Mouse (Mus musculus) right cerebral cortex, postnatal 14 days (tissue): ENCODE measurements around the gene Batf2.
"Not testable (repeated sequence)": the region's sequence is repeated elsewhere in the genome, so short reads cannot be mapped to it uniquely, and the experiment has no call there.

ENCODE experiments used
- DNase-seq: peaks from one replicate; pipeline ENCODE4 v3.0.0; 2022

The Batf2 gene

GRCm38 (mm10) chr19:6140678-6141393, at the start of gene Batf2:
Batf2 (plus strand) TSS chr19:6140983.
- DNase-seq: peak; percentile 93

- DNase-seq: no peak
Observed at GRCm38 (mm10) chr19:6094119-6094518, 46.7 kb upstream of the Batf2 start, which contains the start of gene AC131692.1. AC131692.1 (plus strand) TSS chr19:6094419.

- DNase-seq: no peak
Observed at GRCm38 (mm10) chr19:6097847-6098246, 42.9 kb upstream of the Batf2 start.

- no peak for DNase-seq
Observed at GRCm38 (mm10) chr19:6101186-6101585, 39.6 kb upstream of the Batf2 start.

- no peak for DNase-seq
Observed at GRCm38 (mm10) chr19:6102169-6102853, 38.5 kb upstream of the Batf2 start.

GRCm38 (mm10) chr19:6104476-6104875, 36.3 kb upstream of the Batf2 start:
- DNase-seq: no peak

GRCm38 (mm10) chr19:6105586-6105985, 35.2 kb upstream of the Batf2 start, which contains the start of gene Naaladl1:
Naaladl1 (plus strand) TSS chr19:6105782.
- no peak for DNase-seq

GRCm38 (mm10) chr19:6113116-6113515, 27.7 kb upstream of the Batf2 start:
- no peak for DNase-seq

- DNase-seq: no peak
Observed at GRCm38 (mm10) chr19:6116113-6116850, 24.5 kb upstream of the Batf2 start.

GRCm38 (mm10) chr19:6117346-6117985, 23.3 kb upstream of the Batf2 start:
- DNase-seq: no peak

- DNase-seq: peak; percentile 86
Observed at GRCm38 (mm10) chr19:6117986-6118676, 22.7 kb upstream of the Batf2 start, which contains the start of gene Sac3d1. Sac3d1 (minus strand) TSS chr19:6118650.

- DNase-seq: peak; percentile 35
Observed at GRCm38 (mm10) chr19:6118677-6119185, 22.1 kb upstream of the Batf2 start.

- DNase-seq: no peak
Observed at GRCm38 (mm10) chr19:6121761-6122160, 19.0 kb upstream of the Batf2 start.

- no peak for DNase-seq
Observed at GRCm38 (mm10) chr19:6123330-6123729, 17.5 kb upstream of the Batf2 start.

GRCm38 (mm10) chr19:6124898-6125297, 15.9 kb upstream of the Batf2 start:
- DNase-seq: no peak

- no peak for DNase-seq
Observed at GRCm38 (mm10) chr19:6126289-6126688, 14.5 kb upstream of the Batf2 start.

GRCm38 (mm10) chr19:6126789-6127580, 13.8 kb upstream of the Batf2 start:
- no peak for DNase-seq

- peak; percentile 94 for DNase-seq
Observed at GRCm38 (mm10) chr19:6127760-6128341, 12.9 kb upstream of the Batf2 start, which contains the start of gene Snx15. Snx15 (minus strand) TSS chr19:6128304.

GRCm38 (mm10) chr19:6130414-6131128, 10.2 kb upstream of the Batf2 start:
- not testable (repeated sequence) for DNase-seq
